ENCODE assay signal across 17 mouse cellular contexts in genomic region chr6:37643718-37644117, GRCm38 (mm10).
DNase-seq lines count a peak whose midpoint lies in the region; ATAC-seq and TF ChIP-seq lines count a peak whose summit lies in the region.
"Had no signal": no experiment of that assay in that cellular context is flagged by ENCODE, and none has a peak within 500 bp of the region (broad histone marks: within the 10 kb centered on the region; RNA-seq: fewer than 3 reads in every experiment).

No protein-coding gene starts in this region.

- H3K9ac ChIP-seq in forebrain, embryonic 16.5 days (replicated peaks; ENCODE audit: low read depth, low read length), result no peak overlapping the region
- H3K9ac ChIP-seq in neural tube, embryonic 11.5 days (ENCODE audit: low read length), result no peak overlapping the region
- H3K9ac ChIP-seq: heart, embryonic 13.5 days; kidney, embryonic 15.5 days; liver, embryonic 15.5 days had no signal

- no peak overlapping the region for H3K4me2 ChIP-seq in forebrain, embryonic 16.5 days (ENCODE audit: low read length)
- H3K4me2 ChIP-seq in neural tube, embryonic 11.5 days (ENCODE audit: low read depth), result no peak overlapping the region
- H3K4me2 ChIP-seq: kidney, embryonic 15.5 days; liver, embryonic 15.5 days had no signal

- no peaks in the 10 kb centered on the region for H3K36me3 ChIP-seq in forebrain, embryonic 16.5 days (ENCODE audit: control insufficient read depth, insufficient read depth)
- H3K36me3 ChIP-seq in neural tube, embryonic 11.5 days (ENCODE audit: control insufficient read depth, insufficient read depth, low read length), result no peaks in the 10 kb centered on the region
- H3K36me3 ChIP-seq: embryonic facial prominence, embryonic 10.5 days; heart, embryonic 13.5 days; kidney, embryonic 15.5 days; liver, embryonic 15.5 days had no signal

- no peak for TF ChIP-seq POLR2A in brain, embryonic 14.5 days (IDR thresholded peaks at IDR 0.05; ENCODE audit: borderline replicate concordance, extremely low read depth, insufficient read depth, insufficient read length, poor library complexity, severe bottlenecking)

- no peaks in the 10 kb centered on the region for H3K27me3 ChIP-seq in forebrain, embryonic 16.5 days (replicated peaks; ENCODE audit: control insufficient read depth, insufficient read depth, low read length)
- H3K27me3 ChIP-seq in neural tube, embryonic 11.5 days (ENCODE audit: control insufficient read depth, insufficient read depth, low read length), result no peaks in the 10 kb centered on the region
- H3K27me3 ChIP-seq: heart, embryonic 13.5 days; kidney, embryonic 15.5 days; liver, embryonic 15.5 days had no signal

- ATAC-seq in forebrain, embryonic 16.5 days, result peak; percentile 59
- ATAC-seq in neural tube, embryonic 11.5 days (ENCODE audit: insufficient read depth, low FRiP score, low TSS enrichment), result peak; percentile 45; the same call in 1 of the 2 replicates
- no peak for ATAC-seq in frontal cortex, adult (ENCODE audit: low TSS enrichment)

- H3K4me1 ChIP-seq in forebrain, embryonic 16.5 days (replicated peaks; ENCODE audit: control insufficient read depth, insufficient read depth, low read length), result peaks cover 8% of the 10 kb centered on the region
- H3K4me1 ChIP-seq in neural tube, embryonic 11.5 days (ENCODE audit: control insufficient read depth, insufficient read depth, low read length), result peaks cover 14% of the 10 kb centered on the region; the same call in 1 of the 2 replicates
- H3K4me1 ChIP-seq: liver, embryonic 15.5 days had no signal

- no peaks in the 10 kb centered on the region for H3K9me3 ChIP-seq in forebrain, embryonic 16.5 days (ENCODE audit: control insufficient read depth, low read length)
- H3K9me3 ChIP-seq in neural tube, embryonic 11.5 days (ENCODE audit: control insufficient read depth, low read length), result no peaks in the 10 kb centered on the region
- H3K9me3 ChIP-seq: embryonic facial prominence, embryonic 10.5 days; heart, embryonic 13.5 days; kidney, embryonic 15.5 days; liver, embryonic 15.5 days had no signal

- 30% methylated on average over 2 of the region's 2 CpGs for WGBS in forebrain, embryonic 16.5 days
- 36% methylated on average over 2 of the region's 2 CpGs for WGBS in neural tube, embryonic 11.5 days

- DNase-seq in brain, embryonic 14.5 days (ENCODE audit: low read depth), result peak; percentile 86
- DNase-seq in mesoderm, embryonic 11.5 days (ENCODE audit: low read depth, low spot score), result peak; percentile 72
- DNase-seq in neural tube, embryonic 11.5 days (ENCODE audit: low spot score), result peak; percentile 35
- DNase-seq in T-cell, adult 2 months (ENCODE audit: low spot score), result no peak
- DNase-seq in gastrocnemius, adult 8-10 months (ENCODE audit: low spot score in 2 of 2), result no peak
- DNase-seq: adrenal gland, postnatal 36 days; cerebellum, adult 11-12 months; gastrocnemius, postnatal 36 days; layer of hippocampus, adult 9-11 months; left cerebral cortex, postnatal 4 days; lung, postnatal 14 days had no signal

- H3K4me3 ChIP-seq in forebrain, embryonic 16.5 days (replicated peaks; ENCODE audit: low read length), result no peak overlapping the region
- no peak overlapping the region for H3K4me3 ChIP-seq in neural tube, embryonic 11.5 days (ENCODE audit: low read depth, low read length)
- H3K4me3 ChIP-seq: embryonic facial prominence, embryonic 10.5 days; heart, embryonic 13.5 days; kidney, embryonic 15.5 days; liver, embryonic 15.5 days had no signal

- no peak for TF ChIP-seq CTCF in brain, embryonic 14.5 days (IDR thresholded peaks at IDR 0.05; ENCODE audit: borderline replicate concordance, extremely low read depth, insufficient read depth, insufficient read length)

- H3K27ac ChIP-seq in forebrain, embryonic 16.5 days (ENCODE audit: low read length), result peak overlapping the region; percentile 31; the same call in 1 of the 2 replicates
- peak overlapping the region; percentile 80 for H3K27ac ChIP-seq in neural tube, embryonic 11.5 days (ENCODE audit: low read depth, low read length)
- H3K27ac ChIP-seq: embryonic facial prominence, embryonic 10.5 days; heart, embryonic 13.5 days; kidney, embryonic 15.5 days; liver, embryonic 15.5 days had no signal

Comparison
In these comparisons a context has a peak if more than half of its experiments do, and no peak if none do; other contexts are left out.
1. DNase-seq: peak in brain, embryonic 14.5 days (single experiment), mesoderm, embryonic 11.5 days (single experiment) and neural tube, embryonic 11.5 days (single experiment); none in T-cell, adult 2 months (single experiment) and gastrocnemius, adult 8-10 months (0 of 2).